Mouse (Mus musculus) megakaryocyte, embryonic 14.5 days (primary cell): Measurements from ENCODE around the gene Cd3e. TPM values are rescaled to one million over a fixed set of nuclear protein-coding genes. Genes with fewer than 3 reads are reported as not detected.
"Not testable (repeated sequence)": the region's sequence is repeated elsewhere in the genome, so short reads cannot be mapped to it uniquely, and the experiment has no call there.

Experiments used
- H3K27me3 ChIP-seq: replicated peaks from 2 replicates; pipeline ENCODE3; 2012; ENCODE audit warnings: inconsistent platforms
- H3K36me3 ChIP-seq: replicated peaks from 2 replicates; pipeline ENCODE3; 2012; ENCODE audit warnings: low read length, inconsistent platforms, mixed read lengths
- H3K4me1 ChIP-seq: 2 replicates; pipeline ENCODE4 v1.6.1; 2012; ENCODE audit warnings: inconsistent platforms
- H3K4me3 ChIP-seq: replicated peaks from 2 replicates; pipeline ENCODE3; 2012; ENCODE audit warnings: moderate library complexity, mild to moderate bottlenecking, inconsistent platforms
- H3K9me3 ChIP-seq: 2 replicates; pipeline ENCODE4 v1.6.1; 2012; ENCODE audit warnings: inconsistent platforms
- FLI1 ChIP-seq: IDR thresholded peaks from 2 replicates; pipeline ENCODE4 v1.6.1; 2012; ENCODE audit warnings: low read length, inconsistent platforms, mixed read lengths
- GATA1 ChIP-seq: IDR thresholded peaks from 3 replicates; pipeline ENCODE4 v1.6.1; 2012; ENCODE audit warnings: mixed read lengths, low read length, inconsistent platforms, borderline replicate concordance
- polyA plus RNA-seq: library from polyadenylated mRNA; stranded (reverse); fragments of >175 nt; gene quantifications from 2 replicates; pipeline ENCODE4 v1.2.3, GENCODE M21; 2012; ENCODE audit warnings: low replicate concordance; ENCODE audit not compliant: insufficient read depth

The Cd3e gene
- polyA plus RNA-seq, 1 experiment = not detected

GRCm38 (mm10) chr9:45041131-45041838, 31.9 kb upstream of the Cd3e start:
- peaks cover 17% of the 10 kb centered on the region for H3K4me1 ChIP-seq
- TF ChIP-seq FLI1 (no peak), GATA1 (no peak)

GRCm38 (mm10) chr9:45040066-45040845, 30.8 kb upstream of the Cd3e start:
- Histone ChIP-seq H3K4me3 (no peak overlapping the region), H3K27me3 (peaks cover 88% of the 10 kb centered on the region), H3K36me3 (no peaks in the 10 kb centered on the region), H3K4me1 (peaks cover 17% of the 10 kb centered on the region), H3K9me3 (no peaks in the 10 kb centered on the region)
- TF ChIP-seq FLI1 = no peak
- no peak for TF ChIP-seq GATA1

More at GRCm38 (mm10) chr9:45041131-45041838, 31.9 kb upstream of the Cd3e start:
- Histone ChIP-seq H3K9me3 (no peaks in the 10 kb centered on the region), H3K36me3 (no peaks in the 10 kb centered on the region), H3K4me3 (peak overlapping the region; percentile 3), H3K27me3 (peaks cover 81% of the 10 kb centered on the region)

DNA sequence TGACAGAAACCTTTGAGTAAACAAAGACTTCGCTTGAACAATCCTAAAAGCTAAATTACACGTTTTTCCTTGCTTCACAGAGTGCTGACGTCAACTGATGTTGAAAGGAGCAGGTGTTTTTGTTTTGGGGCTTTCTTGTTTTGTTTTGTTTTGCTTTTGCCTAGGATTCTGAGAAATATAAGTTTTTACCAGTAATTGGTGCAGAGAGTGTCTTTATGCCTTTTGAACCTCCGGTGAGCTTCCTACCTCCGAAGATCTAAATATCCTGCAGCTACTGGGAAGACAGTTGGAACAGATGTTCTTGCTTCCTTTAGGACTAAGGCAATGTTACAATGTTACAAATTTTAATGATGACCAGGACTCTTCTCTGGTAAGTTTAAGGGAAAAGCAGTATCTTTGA, 30.1 kb upstream of the Cd3e start, which contains the start of gene Mpzl2:
TSS of gene Mpzl2 (plus strand) at position 301 of the 400 bp plus-strand sequence.
- no peaks in the 10 kb centered on the region for H3K9me3 ChIP-seq
- no peak within 1 kb of the TSS for H3K4me3 ChIP-seq
- H3K4me1 ChIP-seq = peaks cover 17% of the 10 kb centered on the region
- TF ChIP-seq FLI1 (no peak), GATA1 (no peak)
- H3K27me3 ChIP-seq = peaks cover 85% of the 10 kb centered on the region
- no peaks in the 10 kb centered on the region for H3K36me3 ChIP-seq

DNA sequence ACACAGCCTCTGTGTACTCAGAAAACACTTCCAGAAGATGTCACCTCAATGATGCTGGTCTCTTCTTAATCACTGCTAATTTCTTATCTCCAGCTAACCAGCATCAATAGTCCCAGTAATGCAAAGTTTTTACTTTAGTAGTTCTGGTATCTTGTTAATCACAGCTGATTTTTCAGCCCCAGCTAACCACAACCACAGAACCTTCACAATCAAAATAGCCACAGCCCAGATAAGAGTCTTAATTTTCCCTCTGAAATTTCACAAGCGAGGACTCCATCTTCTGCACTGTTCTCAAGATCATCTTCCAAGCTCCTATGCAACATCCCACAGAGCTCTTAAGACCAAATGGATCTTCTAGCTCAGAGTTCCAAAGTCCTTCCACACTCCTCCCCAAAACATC, 28.4 kb upstream of the Cd3e start:
- not testable (repeated sequence) for H3K4me3 ChIP-seq, H3K9me3 ChIP-seq, H3K36me3 ChIP-seq
- Histone ChIP-seq H3K27me3 (peaks cover 80% of the 10 kb centered on the region), H3K4me1 (peaks cover 13% of the 10 kb centered on the region)

GRCm38 (mm10) chr9:45034526-45034925, 25.1 kb upstream of the Cd3e start:
- no peaks in the 10 kb centered on the region for H3K9me3 ChIP-seq
- no peaks in the 10 kb centered on the region for H3K36me3 ChIP-seq
- H3K4me3 ChIP-seq = no peak overlapping the region
- peaks cover 73% of the 10 kb centered on the region for H3K27me3 ChIP-seq
- no peaks in the 10 kb centered on the region for H3K4me1 ChIP-seq
- TF ChIP-seq FLI1 (no peak), GATA1 (no peak)

- H3K36me3 ChIP-seq = no peaks in the 10 kb centered on the region
- H3K27me3 ChIP-seq = peaks cover 76% of the 10 kb centered on the region
- no peaks in the 10 kb centered on the region for H3K9me3 ChIP-seq
- no peaks in the 10 kb centered on the region for H3K4me1 ChIP-seq
- TF ChIP-seq GATA1 (no peak), FLI1 (no peak)
- no peak overlapping the region for H3K4me3 ChIP-seq
These were observed 22.8 kb upstream of the Cd3e start for GRCm38 (mm10) chr9:45032261-45032660.

GRCm38 (mm10) chr9:45030341-45030740, 20.9 kb upstream of the Cd3e start:
- H3K9me3 ChIP-seq = no peaks in the 10 kb centered on the region
- no peak overlapping the region for H3K4me3 ChIP-seq
- TF ChIP-seq FLI1 = no peak
- no peak for TF ChIP-seq GATA1
- H3K4me1 ChIP-seq = no peaks in the 10 kb centered on the region
- peaks cover 83% of the 10 kb centered on the region for H3K27me3 ChIP-seq
- no peaks in the 10 kb centered on the region for H3K36me3 ChIP-seq

- TF ChIP-seq GATA1 = no peak
- Histone ChIP-seq H3K36me3 (no peaks in the 10 kb centered on the region), H3K4me3 (no peak overlapping the region), H3K9me3 (no peaks in the 10 kb centered on the region), H3K27me3 (peaks cover 77% of the 10 kb centered on the region), H3K4me1 (no peaks in the 10 kb centered on the region)
These were observed 17.9 kb upstream of the Cd3e start for GRCm38 (mm10) chr9:45027376-45027775.

DNA sequence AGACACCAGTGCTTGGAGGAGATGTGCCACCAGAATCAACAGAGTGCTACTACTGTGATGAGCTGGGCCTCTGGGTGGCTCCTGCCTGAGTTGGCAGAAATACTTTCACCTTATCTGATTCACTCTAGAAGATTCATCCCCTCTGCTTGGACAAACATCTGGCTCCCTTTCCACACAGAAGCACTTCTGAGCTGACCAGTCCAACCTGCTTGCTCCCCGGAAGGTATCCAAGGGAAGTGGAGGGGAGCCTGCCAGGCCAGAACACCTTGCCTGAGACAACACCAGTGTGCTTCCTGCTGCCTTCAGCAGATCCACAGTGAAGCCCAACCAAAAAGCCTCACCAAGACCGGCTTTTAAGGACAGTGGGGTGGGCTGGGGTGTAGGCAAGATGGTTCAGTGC, 14.8 kb upstream of the Cd3e start:
- TF ChIP-seq FLI1 (no peak), GATA1 (no peak)
- H3K4me3 ChIP-seq = no peak overlapping the region
- H3K9me3 ChIP-seq = no peaks in the 10 kb centered on the region
- peaks cover 54% of the 10 kb centered on the region for H3K27me3 ChIP-seq
- H3K4me1 ChIP-seq = no peaks in the 10 kb centered on the region
- H3K36me3 ChIP-seq = no peaks in the 10 kb centered on the region

DNA sequence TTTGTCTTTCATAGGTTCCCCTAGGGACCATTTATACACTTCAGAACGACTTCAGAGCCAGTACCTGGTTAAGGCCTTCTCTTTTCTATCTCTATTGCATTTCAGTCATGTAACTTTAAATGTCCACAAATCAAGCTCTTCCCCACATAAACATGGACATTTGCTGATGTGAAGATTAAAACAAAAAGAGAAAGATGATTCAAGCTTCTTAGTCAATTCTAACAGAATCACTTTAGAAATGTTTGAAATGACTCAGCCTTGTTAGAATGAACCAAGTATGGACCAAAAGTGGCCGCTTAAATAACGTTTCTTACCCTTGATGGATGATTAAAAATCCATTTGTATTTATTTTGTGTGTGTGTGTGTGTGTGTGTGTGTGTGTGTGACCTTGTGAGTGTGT, 14.2 kb upstream of the Cd3e start:
- TF ChIP-seq GATA1 (no peak), FLI1 (no peak)
- Histone ChIP-seq H3K9me3 (no peaks in the 10 kb centered on the region), H3K27me3 (peaks cover 48% of the 10 kb centered on the region), H3K36me3 (no peaks in the 10 kb centered on the region), H3K4me3 (no peak overlapping the region), H3K4me1 (no peaks in the 10 kb centered on the region)
